Mouse (Mus musculus) kidney, adult 2 months (tissue): ENCODE measurements around the gene Plpp3. TPM values are rescaled to one million over a fixed set of nuclear protein-coding genes. Genes with fewer than 3 reads are reported as not detected.

Source experiments
- DNase-seq: peaks from one replicate; pipeline ENCODE4 v3.0.0; 2021
- H3K27ac ChIP-seq: fragments of 200-500 bp; 2 replicates; pipeline ENCODE4 v1.5.1; 2012; ENCODE audit warnings: low read depth, low read length, control low read depth, inconsistent platforms; ENCODE audit not compliant: insufficient read depth
- H3K27me3 ChIP-seq: fragments of 200-500 bp; replicated peaks from 2 replicates; pipeline ENCODE4 v1.6.1; 2012; ENCODE audit warnings: mild to moderate bottlenecking, moderate library complexity, low read length, inconsistent platforms; ENCODE audit not compliant: control insufficient read depth, insufficient read depth
- H3K36me3 ChIP-seq: fragments of 200-500 bp; 2 replicates; pipeline ENCODE4 v1.6.1; 2012; ENCODE audit warnings: mild to moderate bottlenecking, moderate library complexity, low read length, inconsistent platforms; ENCODE audit not compliant: control insufficient read depth, insufficient read depth
- H3K4me1 ChIP-seq: fragments of 200-500 bp; 2 replicates; pipeline ENCODE4 v1.6.1; 2011; ENCODE audit warnings: low read length; ENCODE audit not compliant: control insufficient read depth, insufficient read depth
- H3K4me3 ChIP-seq: fragments of 200-500 bp; 2 replicates; pipeline ENCODE4 v1.5.1; 2011; ENCODE audit warnings: mild to moderate bottlenecking, low read depth, low read length, control low read depth; ENCODE audit not compliant: insufficient read depth
- CTCF ChIP-seq: fragments of 200-500 bp; conservative IDR thresholded peaks from 2 replicates; pipeline ENCODE4 v1.5.1; 2011; ENCODE audit warnings: low read depth, mild to moderate bottlenecking, control low read depth, low read length, moderate library complexity, mixed read lengths; ENCODE audit not compliant: insufficient read depth, insufficient read length
- POLR2A ChIP-seq: fragments of 200-500 bp; IDR thresholded peaks from one replicate; pipeline ENCODE4 v1.6.1; 2011; ENCODE audit warnings: low read depth, low read length, control low read depth
- WGBS: fragments of 180-500 bp; shearing (Covaris S2); methylation state at CpG from one replicate; pipeline ENCODE4 v1.1.7; 2018; 5-methylcytosine and 5-hydroxymethylcytosine counted together
- polyA plus RNA-seq: library from polyadenylated mRNA; depleted of rRNA; stranded (reverse); fragments of >200 nt; gene quantifications from 2 replicates; pipeline ENCODE4 v1.2.3, GENCODE M21; 2012

Plpp3 gene
- polyA plus RNA-seq, 1 experiment: 77.7 TPM

DNA sequence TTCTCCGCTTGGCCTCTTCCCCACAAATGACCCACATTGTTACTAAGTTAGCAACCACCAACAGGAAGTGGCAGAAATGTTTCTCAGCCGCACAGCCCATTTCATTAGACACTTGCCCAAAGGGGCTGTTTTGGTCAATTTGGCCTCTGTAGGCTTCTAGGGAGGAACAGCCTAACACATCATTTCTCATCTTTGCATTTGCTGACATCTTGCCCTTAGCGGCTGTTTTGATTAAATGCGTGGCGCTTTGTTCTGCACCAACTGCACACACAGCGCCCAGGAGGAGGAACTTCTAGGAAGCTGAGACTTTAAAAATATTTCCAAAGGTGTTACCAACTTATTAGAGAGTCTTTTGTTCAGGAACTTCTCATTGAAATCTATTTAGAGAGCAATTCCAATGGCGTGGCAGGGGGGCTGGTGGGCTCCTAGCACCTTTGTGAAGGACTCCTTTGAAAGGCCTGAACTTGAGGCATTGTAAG lies 12.0 kb downstream of the Plpp3 start:
- H3K4me3 ChIP-seq: no peak overlapping the region
- TF ChIP-seq POLR2A (no peak), CTCF (no peak)
- DNase-seq: no peak
- H3K27ac ChIP-seq: peak overlapping the region; percentile 39; the same call in 1 of the 2 replicates
- H3K27me3 ChIP-seq: no peaks in the 10 kb centered on the region
- H3K4me1 ChIP-seq: peaks cover 28% of the 10 kb centered on the region
- WGBS: 54% methylated on average over 7 of the region's 7 CpGs
- H3K36me3 ChIP-seq: no peaks in the 10 kb centered on the region

GRCm38 (mm10) chr4:105169826-105170810 lies 13.0 kb downstream of the Plpp3 start:
- peak overlapping the region; percentile 88 for H3K27ac ChIP-seq
- 33% methylated on average over 16 of the region's 16 CpGs for WGBS
- DNase-seq: peak; percentile 85

GRCm38 (mm10) chr4:105170811-105171401 lies 13.8 kb downstream of the Plpp3 start:
- no peaks in the 10 kb centered on the region for H3K36me3 ChIP-seq
- 57% methylated on average over 9 of the region's 9 CpGs for WGBS
- no peak for DNase-seq
- no peak overlapping the region for H3K4me3 ChIP-seq
- H3K27ac ChIP-seq: peak overlapping the region; percentile 82; the same call in 1 of the 2 replicates
- H3K27me3 ChIP-seq: no peaks in the 10 kb centered on the region
- H3K4me1 ChIP-seq: peaks cover 28% of the 10 kb centered on the region
- TF ChIP-seq CTCF: no peak
- TF ChIP-seq POLR2A: no peak

More at GRCm38 (mm10) chr4:105169826-105170810, 13.0 kb downstream of the Plpp3 start:
- H3K36me3 ChIP-seq: no peaks in the 10 kb centered on the region
- TF ChIP-seq CTCF: no peak
- TF ChIP-seq POLR2A: no peak
- peaks cover 28% of the 10 kb centered on the region for H3K4me1 ChIP-seq
- no peaks in the 10 kb centered on the region for H3K27me3 ChIP-seq
- H3K4me3 ChIP-seq: no peak overlapping the region

DNA sequence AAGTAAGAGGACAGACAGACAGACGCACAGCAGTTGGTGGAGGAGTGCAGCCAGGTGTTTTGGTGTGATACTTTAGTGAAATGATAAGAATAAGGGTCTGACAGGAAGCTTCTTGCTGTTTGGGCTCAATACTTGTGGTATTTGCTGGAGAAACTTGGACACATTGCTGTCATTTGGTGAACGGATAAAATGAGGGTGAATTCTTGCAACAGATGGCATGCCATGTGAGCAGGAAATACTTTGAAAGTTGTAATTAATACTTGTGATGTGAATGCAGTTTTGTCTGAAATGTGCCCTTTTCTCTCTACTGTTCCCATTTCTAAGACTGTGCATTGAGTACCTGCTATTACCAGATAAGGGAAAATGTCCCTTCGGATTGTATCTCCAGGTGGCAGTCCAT lies 14.3 kb downstream of the Plpp3 start:
- TF ChIP-seq CTCF: no peak
- no peak for TF ChIP-seq POLR2A
- no peaks in the 10 kb centered on the region for H3K36me3 ChIP-seq
- no peaks in the 10 kb centered on the region for H3K27me3 ChIP-seq
- peaks cover 28% of the 10 kb centered on the region for H3K4me1 ChIP-seq
- peak overlapping the region; percentile 82; the same call in 1 of the 2 replicates for H3K27ac ChIP-seq
- no peak overlapping the region for H3K4me3 ChIP-seq
- DNase-seq: no peak
- WGBS: 62% methylated on average over 3 of the region's 3 CpGs

GRCm38 (mm10) chr4:105174778-105175177 lies 17.6 kb downstream of the Plpp3 start:
- Histone ChIP-seq H3K36me3 (no peaks in the 10 kb centered on the region), H3K4me1 (peaks cover 24% of the 10 kb centered on the region), H3K27ac (no peak overlapping the region), H3K27me3 (no peaks in the 10 kb centered on the region), H3K4me3 (no peak overlapping the region)
- WGBS: 77% methylated on average over 4 of the region's 4 CpGs
- TF ChIP-seq CTCF: no peak
- TF ChIP-seq POLR2A: no peak
- no peak for DNase-seq

- Histone ChIP-seq H3K4me1 (peaks cover 19% of the 10 kb centered on the region), H3K4me3 (no peak overlapping the region), H3K27ac (no peak overlapping the region), H3K36me3 (no peaks in the 10 kb centered on the region), H3K27me3 (no peaks in the 10 kb centered on the region)
- no peak for TF ChIP-seq CTCF
- no peak for TF ChIP-seq POLR2A
- 62% methylated on average over 16 of the region's 16 CpGs for WGBS
- DNase-seq: no peak
These were observed 18.3 kb downstream of the Plpp3 start for GRCm38 (mm10) chr4:105175255-105176035.
